9 mouse cellular contexts compared by ENCODE assay signal in the genomic region with DNA sequence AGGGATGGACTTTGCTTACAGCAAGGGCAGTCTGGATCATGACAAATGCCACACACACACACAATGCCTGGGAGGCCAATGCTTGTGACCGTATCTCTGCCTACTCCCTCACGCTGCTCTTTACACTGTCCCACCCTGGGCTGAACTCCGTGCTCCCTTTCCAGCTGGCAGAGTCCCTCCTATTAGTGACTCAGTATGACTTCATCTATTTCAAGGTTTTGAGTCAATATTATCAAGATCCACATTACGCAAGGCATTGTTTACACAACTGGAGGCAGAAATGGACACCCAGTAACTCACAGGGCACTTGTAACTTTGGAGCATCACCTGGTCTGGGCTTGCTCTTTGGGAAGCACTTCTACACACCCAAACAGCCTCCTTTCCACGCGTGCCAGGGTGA.
DNase-seq lines count a peak whose midpoint lies in the region.
"Had no signal": no experiment of that assay in that cellular context is flagged by ENCODE, and none has a peak within 500 bp of the region (broad histone marks: within the 10 kb centered on the region; RNA-seq: fewer than 3 reads in every experiment).

No protein-coding gene starts in this region.

- peak; percentile 23 to 82 for DNase-seq in urinary bladder, adult 18-20 months (ENCODE audit: low spot score in 2 of 2)
- DNase-seq in urinary bladder, postnatal 4 days (ENCODE audit: low spot score in 2 of 2), result no peak
- peak; percentile 65 to 76 for DNase-seq in heart, adult 9 months (ENCODE audit: low spot score in 2 of 2)
- peak; percentile 83 to 90 for DNase-seq in lung, adult 18-20 months
- DNase-seq in yolk sac, embryonic 10.5 days (ENCODE audit: low spot score), result peak; percentile 61
- DNase-seq in layer of hippocampus, postnatal 25 days (ENCODE audit: extremely low spot score in 1 of 2, low spot score in 1 of 2), result no peak
- no peak for DNase-seq in kidney, adult 11 months
- DNase-seq in layer of hippocampus, postnatal 14 days (ENCODE audit: low spot score in 2 of 2), result no peak
- DNase-seq: cerebellum, adult 18-20 months had no signal

Comparison
In these comparisons a context has a peak if more than half of its experiments do, and no peak if none do; other contexts are left out.
1. DNase-seq: peak in urinary bladder, adult 18-20 months (2 of 2), heart, adult 9 months (2 of 2), lung, adult 18-20 months (2 of 2) and yolk sac, embryonic 10.5 days (single experiment); none in urinary bladder, postnatal 4 days (0 of 2), layer of hippocampus, postnatal 25 days (0 of 2), kidney, adult 11 months (single experiment) and layer of hippocampus, postnatal 14 days (0 of 2).